Mouse (Mus musculus) stomach, postnatal 0 days (tissue): ENCODE results near the gene Tex38.

Experiments
- CTCF ChIP-seq: IDR thresholded peaks from 2 replicates; pipeline ENCODE4 v1.5.1; 2016; ENCODE audit warnings: antibody characterized with exemption, low read depth, mild to moderate bottlenecking, moderate library complexity
- EP300 ChIP-seq: optimal IDR thresholded peaks from 2 replicates; pipeline ENCODE3; 2016; ENCODE audit warnings: antibody characterized with exemption

GRCm38 (mm10) chr4:115748181-115748580, 32.6 kb downstream of the Tex38 start:
- TF ChIP-seq CTCF (no peak), EP300 (no peak)
